ENCODE assay signal across 22 mouse cellular contexts in genomic region chr8:91917834-91918233, GRCm38 (mm10).
A peak's percentile ranks its signal among the peaks of the same experiment; 100 is the strongest.
DNase-seq lines count a peak whose midpoint lies in the region; ATAC-seq and TF ChIP-seq lines count a peak whose summit lies in the region.
"Had no signal": no experiment of that assay in that cellular context is flagged by ENCODE, and none has a peak within 500 bp of the region (broad histone marks: within the 10 kb centered on the region; RNA-seq: fewer than 3 reads in every experiment).

No protein-coding gene starts in this region.

- H3K27ac ChIP-seq in forebrain, embryonic 16.5 days (ENCODE audit: low read length): peak overlapping the region; percentile 56
- H3K27ac ChIP-seq in forebrain, embryonic 12.5 days: no peak overlapping the region
- peak overlapping the region; percentile 72; the same call in 1 of the 2 replicates for H3K27ac ChIP-seq in layer of hippocampus, adult 2 months
- H3K27ac ChIP-seq: embryonic facial prominence, embryonic 15.5 days; heart, adult 2 months; hindbrain, embryonic 10.5 days; hindbrain, embryonic 14.5 days; intestine, embryonic 15.5 days had no signal

- no peaks in the 10 kb centered on the region for H3K36me3 ChIP-seq in forebrain, embryonic 16.5 days (ENCODE audit: control insufficient read depth, insufficient read depth)
- no peaks in the 10 kb centered on the region for H3K36me3 ChIP-seq in forebrain, embryonic 12.5 days (replicated peaks)
- H3K36me3 ChIP-seq: embryonic facial prominence, embryonic 15.5 days; heart, embryonic 12.5 days; hindbrain, embryonic 10.5 days; intestine, embryonic 15.5 days had no signal

- no peak for TF ChIP-seq CTCF in layer of hippocampus, adult 2 months (conservative IDR thresholded peaks at IDR 0.05)
- TF ChIP-seq CTCF in brain, embryonic 14.5 days (IDR thresholded peaks at IDR 0.05; ENCODE audit: borderline replicate concordance, extremely low read depth, insufficient read depth, insufficient read length): no peak

- no peak overlapping the region for H3K9ac ChIP-seq in forebrain, embryonic 16.5 days (replicated peaks; ENCODE audit: low read depth, low read length)
- no peak overlapping the region for H3K9ac ChIP-seq in forebrain, embryonic 12.5 days
- H3K9ac ChIP-seq: embryonic facial prominence, embryonic 15.5 days; heart, embryonic 12.5 days; hindbrain, embryonic 14.5 days; intestine, embryonic 15.5 days had no signal

- no peaks in the 10 kb centered on the region for H3K27me3 ChIP-seq in forebrain, embryonic 16.5 days (replicated peaks; ENCODE audit: control insufficient read depth, insufficient read depth, low read length)
- peaks cover 35% of the 10 kb centered on the region for H3K27me3 ChIP-seq in forebrain, embryonic 12.5 days
- H3K27me3 ChIP-seq: CH12.LX; heart, embryonic 12.5 days; intestine, embryonic 15.5 days; Patski had no signal

- peaks cover 2% of the 10 kb centered on the region; the same call in 1 of the 2 replicates for H3K4me1 ChIP-seq in forebrain, embryonic 16.5 days (replicated peaks; ENCODE audit: control insufficient read depth, insufficient read depth, low read length)
- no peaks in the 10 kb centered on the region for H3K4me1 ChIP-seq in forebrain, embryonic 12.5 days
- H3K4me1 ChIP-seq: embryonic facial prominence, embryonic 15.5 days; intestine, embryonic 15.5 days had no signal

- H3K4me2 ChIP-seq in forebrain, embryonic 16.5 days (ENCODE audit: low read length): no peak overlapping the region
- no peak overlapping the region for H3K4me2 ChIP-seq in forebrain, embryonic 12.5 days
- H3K4me2 ChIP-seq: embryonic facial prominence, embryonic 15.5 days; heart, embryonic 12.5 days; hindbrain, embryonic 14.5 days; intestine, embryonic 15.5 days had no signal

- ATAC-seq in forebrain, embryonic 16.5 days: peak; percentile 67; the same call in 1 of the 2 replicates
- no peak for ATAC-seq in forebrain, embryonic 12.5 days (ENCODE audit: low FRiP score)
- ATAC-seq: activated CD4-positive, CD25-positive, alpha-beta regulatory T cell, adult 4 months; intestine, embryonic 15.5 days; Patski had no signal

- DNase-seq in layer of hippocampus, adult 2 months (ENCODE audit: low spot score in 2 of 2): peak; percentile 14 to 34
- DNase-seq in layer of hippocampus, adult 9-10 months (ENCODE audit: low spot score): no peak
- DNase-seq in right cerebral cortex, adult 18-20 months: peak; percentile 9
- DNase-seq in right cerebral cortex, postnatal 14 days: no peak
- peak; percentile 53 for DNase-seq in brain, embryonic 14.5 days (ENCODE audit: low read depth)
- no peak for DNase-seq in embryo, embryonic 10.5 days (ENCODE audit: low spot score)
- DNase-seq: adrenal gland, postnatal 14 days; cerebellum, adult 2 months; embryo, embryonic 11 days; gastrocnemius, postnatal 10 days; heart, adult 2 months had no signal

- WGBS in forebrain, embryonic 16.5 days: 69% methylated on average over 5 of the region's 5 CpGs
- 86% methylated on average over 5 of the region's 5 CpGs for WGBS in forebrain, embryonic 12.5 days

- no peak for TF ChIP-seq POLR2A in brain, embryonic 14.5 days (IDR thresholded peaks at IDR 0.05; ENCODE audit: borderline replicate concordance, extremely low read depth, insufficient read depth, insufficient read length, poor library complexity, severe bottlenecking)

- H3K9me3 ChIP-seq in forebrain, embryonic 16.5 days (ENCODE audit: control insufficient read depth, low read length): no peaks in the 10 kb centered on the region
- H3K9me3 ChIP-seq in forebrain, embryonic 12.5 days: no peaks in the 10 kb centered on the region
- H3K9me3 ChIP-seq: embryonic facial prominence, embryonic 15.5 days; hindbrain, embryonic 10.5 days; intestine, embryonic 15.5 days had no signal

- no peak overlapping the region for H3K4me3 ChIP-seq in forebrain, embryonic 16.5 days (replicated peaks; ENCODE audit: low read length)
- H3K4me3 ChIP-seq in forebrain, embryonic 12.5 days (replicated peaks): no peak overlapping the region
- H3K4me3 ChIP-seq in layer of hippocampus, adult 2 months: no peak overlapping the region
- H3K4me3 ChIP-seq: embryonic facial prominence, embryonic 15.5 days; erythroblast, embryonic 14.5 days; heart, adult 2 months; heart, embryonic 12.5 days; hindbrain, embryonic 10.5 days; intestine, embryonic 15.5 days had no signal

Comparison
In these comparisons a context has a peak if more than half of its experiments do, and no peak if none do; other contexts are left out.
1. DNase-seq: peak in layer of hippocampus, adult 2 months (2 of 2), right cerebral cortex, adult 18-20 months (single experiment) and brain, embryonic 14.5 days (single experiment); none in layer of hippocampus, adult 9-10 months (single experiment), right cerebral cortex, postnatal 14 days (single experiment) and embryo, embryonic 10.5 days (single experiment).